Mouse (Mus musculus) olfactory bulb, adult 2 months (tissue): ENCODE measurements at regions not wholly inside any gene's neighbourhood (a gene's known extent, or its start where the extent isn't known, plus 50 kb on each side); places are given as distances from the start of the nearest gene placed in this dataset.

Experiments used
- H3K27ac ChIP-seq: fragments of 200-500 bp; 2 replicates; pipeline ENCODE4 v1.5.1; 2012; ENCODE audit warnings: low read depth, low read length; ENCODE audit not compliant: insufficient read depth
- H3K4me1 ChIP-seq: fragments of 200-500 bp; 2 replicates; pipeline ENCODE4 v1.6.1; 2012; ENCODE audit warnings: low read length; ENCODE audit not compliant: control insufficient read depth, insufficient read depth
- H3K4me3 ChIP-seq: fragments of 200-500 bp; 2 replicates; pipeline ENCODE4 v1.5.1; 2012; ENCODE audit warnings: mild to moderate bottlenecking, low read depth, low read length, moderate library complexity; ENCODE audit not compliant: insufficient read depth
- CTCF ChIP-seq: fragments of 200-500 bp; IDR thresholded peaks from 2 replicates; pipeline ENCODE4 v1.5.1; 2012; ENCODE audit warnings: low read depth, mild to moderate bottlenecking, low read length, moderate library complexity; ENCODE audit not compliant: insufficient read depth
- POLR2A ChIP-seq: fragments of 200-500 bp; IDR thresholded peaks from 2 replicates; pipeline ENCODE4 v1.6.1; 2012; ENCODE audit warnings: mild to moderate bottlenecking, low read depth, low read length, moderate library complexity; ENCODE audit not compliant: insufficient read depth
- WGBS: fragments of 180-500 bp; shearing (Covaris S2); methylation state at CpG from one replicate; pipeline ENCODE4 v1.1.7; 2018; 5-methylcytosine and 5-hydroxymethylcytosine counted together

GRCm38 (mm10) chr4:31197852-31198251 is 766.0 kb upstream of the Map3k7 start:
- Histone ChIP-seq H3K27ac (no peak overlapping the region), H3K4me1 (no peaks in the 10 kb centered on the region), H3K4me3 (no peak overlapping the region)
- TF ChIP-seq POLR2A (no peak), CTCF (no peak)

- no peak overlapping the region for H3K4me3 ChIP-seq
- WGBS: 74% methylated on average over 3 of the region's 3 CpGs
- 0 out of 2 replicates have a peak, but pooled peaks cover 2% of the 10 kb centered on the region for H3K4me1 ChIP-seq
- H3K27ac ChIP-seq: no peak overlapping the region
- TF ChIP-seq POLR2A (no peak), CTCF (no peak)
Observed at GRCm38 (mm10) chr4:31203286-31203685, 760.6 kb upstream of the Map3k7 start.

GRCm38 (mm10) chr4:31205332-31205970 is 758.4 kb upstream of the Map3k7 start:
- TF ChIP-seq CTCF: no peak
- TF ChIP-seq POLR2A: no peak
- Histone ChIP-seq H3K27ac (no peak overlapping the region), H3K4me1 (0 out of 2 replicates have a peak, but pooled peaks cover 2% of the 10 kb centered on the region), H3K4me3 (no peak overlapping the region)
- 53% methylated on average over 14 of the region's 14 CpGs for WGBS

GRCm38 (mm10) chr4:31225741-31226140 is 738.2 kb upstream of the Map3k7 start:
- WGBS: 86% methylated on average over 2 of the region's 2 CpGs
- Histone ChIP-seq H3K4me3 (no peak overlapping the region), H3K27ac (no peak overlapping the region), H3K4me1 (no peaks in the 10 kb centered on the region)
- TF ChIP-seq CTCF: no peak
- TF ChIP-seq POLR2A: no peak

- 86% methylated on average over 3 of the region's 3 CpGs for WGBS
- Histone ChIP-seq H3K4me3 (no peak overlapping the region), H3K27ac (no peak overlapping the region), H3K4me1 (no peaks in the 10 kb centered on the region)
- TF ChIP-seq CTCF (no peak), POLR2A (no peak)
Observed at GRCm38 (mm10) chr4:31268825-31269495, 694.9 kb upstream of the Map3k7 start.

- Histone ChIP-seq H3K4me3 (no peak overlapping the region), H3K4me1 (no peaks in the 10 kb centered on the region), H3K27ac (no peak overlapping the region)
- TF ChIP-seq CTCF: no peak
- no peak for TF ChIP-seq POLR2A
- 83% methylated on average over 1 of the region's 1 CpGs for WGBS
Observed at GRCm38 (mm10) chr4:31274131-31274530, 689.8 kb upstream of the Map3k7 start.

GRCm38 (mm10) chr4:31290301-31290975 is 673.5 kb upstream of the Map3k7 start:
- no peak overlapping the region for H3K4me3 ChIP-seq
- no peak overlapping the region for H3K27ac ChIP-seq
- H3K4me1 ChIP-seq: no peaks in the 10 kb centered on the region
- WGBS: 50% methylated on average over 5 of the region's 5 CpGs
- TF ChIP-seq POLR2A: no peak
- TF ChIP-seq CTCF: no peak

GRCm38 (mm10) chr4:31293752-31294151 is 670.1 kb upstream of the Map3k7 start:
- Histone ChIP-seq H3K27ac (no peak overlapping the region), H3K4me3 (no peak overlapping the region), H3K4me1 (no peaks in the 10 kb centered on the region)
- TF ChIP-seq POLR2A (no peak), CTCF (no peak)
- 82% methylated on average over 2 of the region's 2 CpGs for WGBS

- 83% methylated on average over 3 of the region's 3 CpGs for WGBS
- TF ChIP-seq POLR2A (no peak), CTCF (no peak)
- Histone ChIP-seq H3K4me1 (no peaks in the 10 kb centered on the region), H3K4me3 (no peak overlapping the region), H3K27ac (no peak overlapping the region)
Observed at GRCm38 (mm10) chr4:31297848-31298247, 666.0 kb upstream of the Map3k7 start.
